Mouse (Mus musculus) urinary bladder, postnatal 10 days (tissue): ENCODE measurements around the gene Ubap1l.

Experiments
- DNase-seq: peaks from one replicate; pipeline ENCODE4 v3.0.0; 2022; ENCODE audit warnings: low spot score

Ubap1l gene

GRCm38 (mm10) chr9:65374468-65375162 lies 13.8 kb downstream of the Ubap1l start:
- DNase-seq = no peak

- no peak for DNase-seq
These were observed 14.5 kb downstream of the Ubap1l start for GRCm38 (mm10) chr9:65375163-65375934.

- no peak for DNase-seq
These were observed 20.3 kb downstream of the Ubap1l start for GRCm38 (mm10) chr9:65381017-65381590.

GRCm38 (mm10) chr9:65382031-65382750 lies 21.4 kb downstream of the Ubap1l start:
- no peak for DNase-seq

GRCm38 (mm10) chr9:65382751-65383097 lies 21.9 kb downstream of the Ubap1l start:
- no peak for DNase-seq

- DNase-seq = no peak
These were observed 23.4 kb downstream of the Ubap1l start for GRCm38 (mm10) chr9:65384276-65384675.

DNA sequence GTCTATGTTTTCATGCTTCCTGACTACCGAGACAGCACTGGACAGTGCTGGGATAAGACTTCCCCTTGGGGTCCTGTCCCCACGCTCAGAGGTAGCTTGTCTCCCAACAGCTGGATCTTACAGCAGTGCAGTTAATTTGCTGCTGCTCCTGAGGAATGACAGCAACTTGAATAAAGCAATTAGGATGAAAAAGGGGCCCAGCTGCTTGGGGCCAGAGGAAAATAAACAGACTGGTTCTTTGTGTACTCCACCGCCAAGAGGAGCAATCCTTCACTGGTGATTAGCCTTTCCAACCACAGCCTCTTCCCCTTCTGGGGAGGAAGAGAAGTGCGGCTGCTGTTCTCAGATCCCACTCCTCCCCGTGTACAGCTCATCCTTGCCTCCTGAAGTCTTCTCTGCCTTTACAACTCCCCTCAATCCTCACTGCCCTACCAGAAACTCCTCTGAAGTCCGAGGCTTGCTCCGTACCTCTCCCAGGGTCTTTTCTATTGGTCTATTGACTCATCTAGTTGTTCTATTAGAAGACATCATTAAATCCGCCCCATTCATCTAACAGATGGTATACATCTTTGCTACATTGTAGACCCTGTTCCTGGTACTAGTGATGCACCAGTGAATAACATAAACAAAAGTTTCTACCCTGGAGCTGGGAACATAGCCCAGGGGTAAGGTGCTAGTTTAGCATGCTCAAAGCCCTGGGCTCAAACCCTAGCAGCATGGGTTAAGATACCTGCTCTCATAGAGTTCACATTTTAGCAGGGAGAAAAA lies 25.7 kb downstream of the Ubap1l start:
- no peak for DNase-seq

GRCm38 (mm10) chr9:65390752-65391612 lies 30.1 kb downstream of the Ubap1l start:
- DNase-seq = no peak

- no peak for DNase-seq
These were observed 30.7 kb downstream of the Ubap1l start, which contains the start of gene Kbtbd13 for GRCm38 (mm10) chr9:65391613-65391964. Gene Kbtbd13 (minus strand): TSS chr9:65391652.

DNA sequence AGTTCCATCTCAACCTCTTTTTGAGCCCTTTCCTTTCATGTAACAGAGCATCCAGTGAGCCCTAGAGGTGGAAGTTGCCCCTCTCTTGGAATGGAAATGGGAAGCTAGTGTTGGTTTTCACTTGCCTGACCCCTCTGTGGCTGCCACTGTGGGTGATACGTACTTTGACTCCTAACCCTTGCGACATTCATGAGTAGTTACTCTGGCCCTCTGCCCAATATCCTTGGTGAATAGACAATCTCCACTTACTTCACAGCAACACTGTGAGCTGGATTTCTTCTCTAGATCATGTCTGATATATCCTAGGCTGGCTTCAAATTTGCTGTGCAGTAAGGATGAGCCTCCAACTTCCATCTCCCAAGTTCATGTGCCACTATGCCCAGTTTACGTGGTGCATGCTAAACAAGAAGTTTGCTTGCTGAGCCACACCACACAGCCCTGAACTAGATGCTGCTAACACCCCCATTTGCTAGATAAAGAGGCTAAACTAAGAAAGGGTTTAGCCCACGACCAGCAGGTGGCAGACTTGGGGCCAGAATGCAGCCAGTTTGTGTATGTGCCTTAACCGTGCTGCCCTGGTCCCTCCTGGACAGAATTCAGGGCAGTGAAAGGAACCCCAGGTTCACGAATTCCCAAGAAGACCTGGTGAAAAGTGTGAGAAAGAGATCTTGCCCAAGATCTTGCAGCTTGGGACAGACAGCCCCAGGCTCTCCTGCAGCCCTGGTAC lies 32.0 kb downstream of the Ubap1l start:
- DNase-seq = no peak

DNA sequence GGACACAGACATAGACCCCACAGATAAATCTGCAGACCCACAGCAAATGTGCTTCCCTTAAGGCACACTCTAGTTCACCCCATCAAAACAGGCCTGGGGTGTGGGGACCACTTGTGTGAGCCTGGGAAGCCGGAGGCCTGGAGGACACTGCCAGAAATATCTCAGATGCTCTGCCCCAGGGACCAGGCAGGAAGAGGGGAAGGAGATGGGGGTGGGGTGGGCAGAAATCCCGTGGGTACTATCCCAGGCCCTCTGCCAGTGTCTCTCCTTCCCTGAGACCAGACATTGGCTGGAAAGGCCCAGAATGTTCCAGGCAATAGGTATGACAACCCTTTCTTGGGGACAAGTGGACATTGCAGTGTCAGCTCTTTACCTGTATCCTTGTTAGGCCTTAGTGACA lies 32.8 kb downstream of the Ubap1l start:
- DNase-seq = no peak

- no peak for DNase-seq
These were observed 33.5 kb downstream of the Ubap1l start for GRCm38 (mm10) chr9:65394360-65394759.

GRCm38 (mm10) chr9:65398279-65398678 lies 37.4 kb downstream of the Ubap1l start, which contains the start of gene Rasl12:
Gene Rasl12 (plus strand): TSS chr9:65398506.
- DNase-seq = no peak

- no peak for DNase-seq
These were observed 39.1 kb downstream of the Ubap1l start for GRCm38 (mm10) chr9:65399934-65400333.

DNA sequence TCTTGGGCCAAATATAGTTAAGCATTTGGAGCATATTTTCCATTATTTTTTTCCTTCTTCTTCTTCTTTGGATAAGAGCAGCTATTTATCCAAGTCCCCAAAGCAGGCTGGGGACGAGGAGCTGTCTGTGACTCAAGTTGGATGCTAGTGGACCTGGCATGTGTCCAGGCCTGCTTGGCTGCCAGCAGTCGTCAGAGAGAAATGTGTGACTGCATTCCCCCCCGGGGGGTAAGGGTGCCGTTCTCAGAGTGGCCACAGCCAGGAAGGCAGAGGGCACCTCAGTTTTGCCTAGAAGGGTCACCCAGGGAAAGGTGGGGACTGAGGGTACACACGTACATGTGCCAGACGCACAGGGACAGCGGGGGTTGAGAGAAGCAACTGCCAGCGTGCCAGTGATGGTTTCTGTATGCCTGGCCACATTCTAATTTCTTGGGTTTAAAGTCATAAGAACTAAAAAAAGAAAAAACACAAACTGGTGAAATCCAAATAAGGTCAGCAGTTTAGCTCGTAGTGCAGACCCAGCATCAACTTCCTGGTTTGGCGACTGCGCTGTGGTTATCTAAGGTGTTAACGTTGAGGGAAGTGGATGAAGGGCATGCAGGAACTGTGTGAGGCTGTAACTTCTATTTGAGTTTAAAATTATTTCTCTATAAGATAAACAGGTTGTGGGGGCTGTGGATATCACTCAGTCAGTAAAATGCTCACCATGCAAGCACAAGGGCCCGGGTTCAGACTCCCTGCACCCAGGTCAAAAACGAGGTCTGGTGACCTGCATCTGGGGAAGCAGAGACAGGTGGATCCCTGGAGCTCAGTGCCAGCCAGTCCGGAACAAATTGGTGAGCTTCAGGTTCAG lies 43.7 kb downstream of the Ubap1l start:
- no peak for DNase-seq

DNA sequence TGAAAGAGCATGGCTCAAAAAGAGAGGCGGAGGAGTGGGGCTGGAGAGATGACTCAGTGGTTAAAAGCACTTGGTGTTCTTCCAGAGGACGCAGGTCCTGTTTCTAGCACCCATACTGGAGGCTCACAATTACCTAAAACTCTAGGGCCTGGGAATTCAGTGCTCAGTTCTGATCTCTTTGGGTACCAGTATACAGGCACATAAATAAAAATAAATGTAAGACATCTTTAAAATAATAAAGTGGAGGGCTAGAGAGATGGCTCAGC lies 44.3 kb downstream of the Ubap1l start:
- no peak for DNase-seq

DNA sequence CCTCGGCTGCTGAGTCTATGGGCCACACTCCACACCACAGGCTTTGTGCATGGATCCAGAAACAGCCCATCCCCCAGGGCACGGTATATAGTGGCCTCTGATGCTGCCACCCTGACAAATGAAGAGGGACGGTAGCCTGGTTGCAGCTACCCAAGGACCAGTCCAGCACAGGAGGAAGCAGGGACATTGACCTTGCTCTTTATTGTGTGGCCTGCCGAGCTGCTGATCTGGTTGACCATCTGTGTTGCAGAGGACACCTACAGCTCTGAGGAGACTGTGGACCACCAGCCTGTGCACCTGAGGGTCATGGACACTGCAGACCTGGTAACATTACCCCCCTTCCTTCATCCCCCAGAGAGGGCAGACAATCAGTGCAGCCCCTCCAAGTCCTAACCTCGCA lies 46.5 kb downstream of the Ubap1l start:
- no peak for DNase-seq

DNA sequence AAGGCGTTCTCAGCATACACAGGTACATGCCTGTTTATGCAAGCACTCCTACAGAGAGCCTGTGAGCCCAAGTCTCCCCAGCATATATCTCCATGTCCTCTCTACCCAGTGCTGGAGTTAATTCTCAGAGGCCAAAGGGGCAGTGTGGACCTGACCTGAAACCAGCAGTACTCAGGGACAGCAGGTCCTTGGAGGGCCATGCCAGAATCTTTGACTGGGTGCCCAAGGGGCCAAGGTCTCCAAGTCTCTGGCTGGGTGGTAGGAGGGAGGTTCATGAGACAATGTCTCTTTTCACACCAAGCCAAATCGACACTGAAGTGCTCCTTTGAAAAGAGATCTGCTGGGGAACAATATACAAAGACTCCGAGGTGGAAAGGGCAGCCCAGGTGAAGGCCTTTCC lies 47.0 kb downstream of the Ubap1l start:
- no peak for DNase-seq

- DNase-seq = no peak
These were observed 48.0 kb downstream of the Ubap1l start for GRCm38 (mm10) chr9:65408871-65409295.
